Mouse (Mus musculus): ENCODE measurements around the gene Paf1. TPM values are rescaled to one million over a fixed set of nuclear protein-coding genes. Genes with fewer than 3 reads are reported as not detected.

Gene Paf1
- 72.6 and 78.4 TPM in 2 replicates for polyA plus RNA-seq (2012; rRNA removed)

- Histone ChIP-seq H3K36me3 (ENCODE audit: control insufficient read depth, insufficient read depth, low read length) (peaks cover 4% of the 10 kb centered on the region), H3K27ac (ENCODE audit: insufficient read depth, low read depth, low read length) (peak within 1 kb of the TSS; percentile 17; the same call in 1 of the 2 replicates), H3K4me3 (ENCODE audit: insufficient read depth, low read depth, low read length) (peak within 1 kb of the TSS; percentile 87), H3K4me1 (ENCODE audit: control insufficient read depth, insufficient read depth, low read length) (peaks cover 6% of the 10 kb centered on the region; the same call in 1 of the 2 replicates), H3K27me3 (replicated peaks; ENCODE audit: control insufficient read depth, insufficient read depth, low read length) (no peaks in the 10 kb centered on the region)
- DNase-seq, result peak; percentile 99
- TF ChIP-seq POLR2A (IDR thresholded peaks at IDR 0.05; ENCODE audit: low read depth, low read length) (peak; percentile 98), CTCF (conservative IDR thresholded peaks at IDR 0.05; ENCODE audit: insufficient read depth, insufficient read length, low read depth, low read length) (no peak)
- WGBS, result under 1% methylated on average over 58 of the region's 58 CpGs
Observed at GRCm38 (mm10) chr7:28392429-28393271, at the start of gene Paf1, which contains the start of gene Med29. Gene Paf1, plus strand, starts transcription at chr7:28392951. Gene Med29, minus strand, starts transcription at chr7:28392708.

GRCm38 (mm10) chr7:28344637-28345036, 48.1 kb upstream of the Paf1 start:
- Histone ChIP-seq H3K4me3 (ENCODE audit: insufficient read depth, low read depth, low read length) (no peak overlapping the region), H3K36me3 (ENCODE audit: control insufficient read depth, insufficient read depth, low read length) (no peaks in the 10 kb centered on the region), H3K4me1 (ENCODE audit: control insufficient read depth, insufficient read depth, low read length) (0 out of 2 replicates have a peak, but pooled peaks cover under 1% of the 10 kb centered on the region), H3K27ac (ENCODE audit: insufficient read depth, low read depth, low read length) (no peak overlapping the region), H3K27me3 (replicated peaks; ENCODE audit: control insufficient read depth, insufficient read depth, low read length) (no peaks in the 10 kb centered on the region)
- DNase-seq, result peak; percentile 58
- WGBS, result 5% methylated on average over 4 of the region's 4 CpGs
- peak; percentile 69 for TF ChIP-seq CTCF (conservative IDR thresholded peaks at IDR 0.05; ENCODE audit: insufficient read depth, insufficient read length, low read depth, low read length)
- no peak for TF ChIP-seq POLR2A (IDR thresholded peaks at IDR 0.05; ENCODE audit: low read depth, low read length)

GRCm38 (mm10) chr7:28347746-28348145, 45.0 kb upstream of the Paf1 start:
- no peak for DNase-seq
- no peak overlapping the region for H3K27ac ChIP-seq (ENCODE audit: insufficient read depth, low read depth, low read length)
- no peak for TF ChIP-seq POLR2A (IDR thresholded peaks at IDR 0.05; ENCODE audit: low read depth, low read length)
- TF ChIP-seq CTCF (conservative IDR thresholded peaks at IDR 0.05; ENCODE audit: insufficient read depth, insufficient read length, low read depth, low read length), result no peak
- H3K4me1 ChIP-seq (ENCODE audit: control insufficient read depth, insufficient read depth, low read length), result peaks cover 9% of the 10 kb centered on the region
- no peaks in the 10 kb centered on the region for H3K36me3 ChIP-seq (ENCODE audit: control insufficient read depth, insufficient read depth, low read length)
- 60% methylated on average over 3 of the region's 3 CpGs for WGBS
- no peaks in the 10 kb centered on the region for H3K27me3 ChIP-seq (replicated peaks; ENCODE audit: control insufficient read depth, insufficient read depth, low read length)
- H3K4me3 ChIP-seq (ENCODE audit: insufficient read depth, low read depth, low read length), result no peak overlapping the region

- peaks cover 9% of the 10 kb centered on the region for H3K4me1 ChIP-seq (ENCODE audit: control insufficient read depth, insufficient read depth, low read length)
- no peak overlapping the region for H3K27ac ChIP-seq (ENCODE audit: insufficient read depth, low read depth, low read length)
- H3K27me3 ChIP-seq (replicated peaks; ENCODE audit: control insufficient read depth, insufficient read depth, low read length), result no peaks in the 10 kb centered on the region
- WGBS, result 82% methylated on average over 7 of the region's 7 CpGs
- H3K36me3 ChIP-seq (ENCODE audit: control insufficient read depth, insufficient read depth, low read length), result no peaks in the 10 kb centered on the region
- peak; percentile 25 for TF ChIP-seq CTCF (conservative IDR thresholded peaks at IDR 0.05; ENCODE audit: insufficient read depth, insufficient read length, low read depth, low read length)
- TF ChIP-seq POLR2A (IDR thresholded peaks at IDR 0.05; ENCODE audit: low read depth, low read length), result no peak
- DNase-seq, result no peak
- no peak overlapping the region for H3K4me3 ChIP-seq (ENCODE audit: insufficient read depth, low read depth, low read length)
Observed at GRCm38 (mm10) chr7:28348601-28349000, 44.1 kb upstream of the Paf1 start.

GRCm38 (mm10) chr7:28350155-28350883, 42.4 kb upstream of the Paf1 start, which contains the start of gene Rps16:
Gene Rps16, plus strand, starts transcription at chr7:28350652.
- TF ChIP-seq CTCF (conservative IDR thresholded peaks at IDR 0.05; ENCODE audit: insufficient read depth, insufficient read length, low read depth, low read length) (no peak), POLR2A (IDR thresholded peaks at IDR 0.05; ENCODE audit: low read depth, low read length) (peak; percentile 56)

GRCm38 (mm10) chr7:28351676-28352191, 41.0 kb upstream of the Paf1 start:
- no peak for TF ChIP-seq CTCF (conservative IDR thresholded peaks at IDR 0.05; ENCODE audit: insufficient read depth, insufficient read length, low read depth, low read length)
- no peak for TF ChIP-seq POLR2A (IDR thresholded peaks at IDR 0.05; ENCODE audit: low read depth, low read length)
- no peak overlapping the region for H3K4me3 ChIP-seq (ENCODE audit: insufficient read depth, low read depth, low read length)
- peaks cover 9% of the 10 kb centered on the region for H3K4me1 ChIP-seq (ENCODE audit: control insufficient read depth, insufficient read depth, low read length)
- 21% methylated on average over 4 of the region's 4 CpGs for WGBS
- no peak overlapping the region for H3K27ac ChIP-seq (ENCODE audit: insufficient read depth, low read depth, low read length)
- H3K27me3 ChIP-seq (replicated peaks; ENCODE audit: control insufficient read depth, insufficient read depth, low read length), result no peaks in the 10 kb centered on the region
- no peaks in the 10 kb centered on the region for H3K36me3 ChIP-seq (ENCODE audit: control insufficient read depth, insufficient read depth, low read length)
- no peak for DNase-seq

More at GRCm38 (mm10) chr7:28350155-28350883, 42.4 kb upstream of the Paf1 start, which contains the start of gene Rps16:
- Histone ChIP-seq H3K27ac (ENCODE audit: insufficient read depth, low read depth, low read length) (peak within 1 kb of the TSS; percentile 83), H3K36me3 (ENCODE audit: control insufficient read depth, insufficient read depth, low read length) (no peaks in the 10 kb centered on the region), H3K27me3 (replicated peaks; ENCODE audit: control insufficient read depth, insufficient read depth, low read length) (no peaks in the 10 kb centered on the region), H3K4me3 (ENCODE audit: insufficient read depth, low read depth, low read length) (peak within 1 kb of the TSS; percentile 96), H3K4me1 (ENCODE audit: control insufficient read depth, insufficient read depth, low read length) (peaks cover 9% of the 10 kb centered on the region)
- peak; percentile 98 for DNase-seq
- under 1% methylated on average over 50 of the region's 50 CpGs for WGBS
